Mouse (Mus musculus): ENCODE results near the gene Sf1.

Sf1 gene

DNA sequence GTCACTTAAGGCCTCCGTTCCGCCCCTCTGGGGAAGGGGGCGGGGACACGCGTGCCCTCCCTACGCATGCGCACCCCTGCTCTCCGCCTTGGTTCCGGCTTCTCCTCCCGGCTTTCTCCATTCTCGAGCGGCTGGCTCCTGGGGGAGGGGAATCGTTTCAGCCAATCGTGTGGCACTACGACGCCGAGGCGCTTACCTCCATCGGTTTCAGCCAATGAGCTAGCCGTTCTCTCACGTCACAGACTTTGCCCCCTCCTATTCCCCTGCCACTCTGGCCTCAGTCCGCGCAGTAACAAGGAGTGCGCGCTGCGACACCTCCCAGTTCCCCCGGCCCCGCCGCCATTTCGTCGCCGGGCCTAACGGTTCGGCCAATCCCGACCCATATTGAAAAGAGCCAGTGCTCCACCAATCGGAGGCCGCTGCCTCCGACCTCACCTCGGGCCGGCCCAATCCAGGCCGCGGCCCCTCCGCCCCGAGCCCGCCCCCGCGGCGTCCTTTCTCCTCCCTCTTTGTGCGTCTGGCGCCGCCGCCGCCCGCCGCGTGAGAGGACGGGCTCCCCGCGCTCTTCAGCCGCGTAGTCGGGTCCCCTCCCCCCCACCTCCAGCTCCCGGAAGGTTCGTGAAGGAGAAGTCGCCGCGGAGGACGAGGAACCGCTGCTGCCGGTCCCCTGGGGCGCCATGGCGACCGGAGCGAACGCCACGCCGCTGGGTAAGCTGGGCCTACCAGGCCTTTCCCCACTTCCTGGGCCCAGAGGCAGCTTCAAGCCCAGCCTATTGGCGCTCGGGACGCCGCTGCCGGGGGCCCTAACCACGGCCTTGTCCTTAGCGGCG, at the start of gene Sf1:
TSS of gene Sf1 (plus strand) at position 280 of the 830 bp plus-strand sequence.
- DNase-seq (ENCODE audit: low spot score), result peak; percentile 98

DNA sequence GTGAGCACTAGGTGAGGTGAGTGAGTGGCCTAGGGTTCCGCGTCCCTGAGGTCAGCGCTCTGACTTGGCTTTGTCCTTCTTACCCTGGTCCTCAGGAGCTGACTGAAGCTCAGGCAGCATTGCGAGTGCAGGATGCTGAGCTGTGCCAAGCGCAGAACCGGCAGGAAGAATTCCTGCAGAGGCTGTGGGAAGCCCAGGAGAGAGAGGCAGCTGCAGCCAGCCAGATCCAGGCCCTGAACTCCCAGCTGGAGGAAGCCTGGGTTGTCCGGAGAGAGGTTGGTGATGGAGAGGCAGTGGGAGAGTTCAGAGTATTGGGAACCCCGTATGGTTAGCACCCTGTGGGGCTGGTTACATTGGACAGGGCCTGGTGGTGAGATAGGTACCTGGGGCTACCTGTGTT, 49.7 kb upstream of the Sf1 start:
- no peak for DNase-seq (ENCODE audit: low spot score)

GRCm38 (mm10) chr19:6314513-6314912, 49.0 kb upstream of the Sf1 start:
- no peak for DNase-seq (ENCODE audit: low spot score)

DNA sequence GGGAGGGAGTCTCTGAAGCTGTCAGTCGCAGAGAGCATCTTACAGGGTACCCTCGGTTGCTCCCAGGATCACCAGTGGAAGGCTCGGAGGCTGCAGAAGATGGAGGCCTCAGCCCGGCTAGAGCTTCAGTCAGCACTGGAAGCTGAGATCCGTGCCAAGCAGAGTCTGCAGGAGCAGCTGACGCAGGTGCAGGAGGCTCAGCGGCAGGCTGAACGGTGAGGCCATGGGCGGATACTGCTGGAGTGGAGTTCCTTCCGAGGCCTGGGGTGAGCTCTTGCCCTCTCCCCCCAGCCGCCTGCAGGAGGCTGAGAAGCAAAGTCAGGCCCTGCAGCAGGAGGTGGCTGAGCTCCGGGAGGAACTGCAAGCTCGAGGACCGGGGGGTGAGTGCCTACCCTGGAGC, 47.9 kb upstream of the Sf1 start:
- DNase-seq (ENCODE audit: low spot score), result no peak

GRCm38 (mm10) chr19:6318145-6318544, 45.3 kb upstream of the Sf1 start:
- no peak for DNase-seq (ENCODE audit: low spot score)

GRCm38 (mm10) chr19:6321358-6321757, 42.1 kb upstream of the Sf1 start:
- no peak for DNase-seq (ENCODE audit: low spot score)

GRCm38 (mm10) chr19:6321786-6322621, 41.5 kb upstream of the Sf1 start:
- DNase-seq (ENCODE audit: low spot score), result no peak

GRCm38 (mm10) chr19:6324751-6325150, 38.7 kb upstream of the Sf1 start:
- DNase-seq (ENCODE audit: low spot score), result no peak

DNA sequence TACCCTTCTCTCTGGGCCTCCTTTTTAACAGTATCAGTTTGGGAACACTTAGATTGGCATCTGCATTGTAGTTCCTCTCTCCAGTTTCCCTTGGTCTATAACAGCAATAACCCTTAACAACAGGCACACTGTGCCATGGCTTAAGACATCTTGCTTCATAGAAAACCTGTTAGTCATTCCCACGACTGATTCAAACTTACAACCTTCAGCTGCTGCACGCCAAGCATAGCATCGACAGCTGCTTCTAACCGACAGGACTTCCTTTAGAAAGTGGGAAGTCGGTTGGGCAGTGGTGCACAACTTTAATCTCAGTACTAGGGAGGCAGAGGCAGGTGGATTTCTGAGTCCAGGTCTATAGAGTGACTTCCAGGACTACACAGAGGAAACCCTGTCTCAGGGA, 32.3 kb upstream of the Sf1 start:
- no peak for DNase-seq (ENCODE audit: low spot score)

DNA sequence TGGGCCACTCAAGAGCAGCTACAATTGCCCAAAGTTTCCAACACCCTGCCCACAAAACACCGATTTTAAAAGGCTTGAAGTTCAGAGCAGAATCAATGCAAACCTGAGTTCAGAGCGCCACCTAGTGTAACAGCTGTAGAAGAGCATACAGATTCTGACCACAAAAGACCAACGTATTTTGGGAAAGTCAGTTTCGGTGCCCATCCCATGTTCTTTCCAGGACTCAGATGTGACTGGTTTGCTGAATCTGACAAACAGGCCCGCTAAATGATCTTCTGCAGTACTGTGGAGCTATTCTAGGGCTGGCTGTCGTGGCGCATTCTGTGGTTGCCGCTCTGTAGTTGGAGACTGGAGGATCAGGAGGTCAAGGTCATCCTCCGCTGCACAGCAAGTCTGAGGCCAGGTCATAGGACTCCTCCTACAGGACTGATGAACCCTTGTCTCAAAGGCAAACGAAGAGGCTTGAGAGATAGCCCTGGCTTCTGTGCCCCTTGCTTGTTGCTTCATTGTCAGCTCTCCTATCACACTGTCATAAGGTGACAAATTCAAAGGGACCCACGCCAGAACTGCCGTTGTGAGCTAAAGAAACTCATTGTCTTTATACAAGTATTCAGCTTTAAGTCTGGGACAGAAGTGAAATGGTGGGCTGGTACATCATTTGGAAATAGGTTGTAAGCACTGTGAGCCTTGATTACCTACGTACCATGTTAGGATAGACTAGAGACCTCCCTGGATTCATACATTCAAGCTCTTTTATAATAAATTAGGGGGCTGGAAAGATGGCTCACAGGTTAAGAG, 31.6 kb upstream of the Sf1 start:
- DNase-seq (ENCODE audit: low spot score), result peak; percentile 64

- DNase-seq (ENCODE audit: low spot score), result no peak
These were observed 29.5 kb upstream of the Sf1 start for GRCm38 (mm10) chr19:6333761-6334595.

DNA sequence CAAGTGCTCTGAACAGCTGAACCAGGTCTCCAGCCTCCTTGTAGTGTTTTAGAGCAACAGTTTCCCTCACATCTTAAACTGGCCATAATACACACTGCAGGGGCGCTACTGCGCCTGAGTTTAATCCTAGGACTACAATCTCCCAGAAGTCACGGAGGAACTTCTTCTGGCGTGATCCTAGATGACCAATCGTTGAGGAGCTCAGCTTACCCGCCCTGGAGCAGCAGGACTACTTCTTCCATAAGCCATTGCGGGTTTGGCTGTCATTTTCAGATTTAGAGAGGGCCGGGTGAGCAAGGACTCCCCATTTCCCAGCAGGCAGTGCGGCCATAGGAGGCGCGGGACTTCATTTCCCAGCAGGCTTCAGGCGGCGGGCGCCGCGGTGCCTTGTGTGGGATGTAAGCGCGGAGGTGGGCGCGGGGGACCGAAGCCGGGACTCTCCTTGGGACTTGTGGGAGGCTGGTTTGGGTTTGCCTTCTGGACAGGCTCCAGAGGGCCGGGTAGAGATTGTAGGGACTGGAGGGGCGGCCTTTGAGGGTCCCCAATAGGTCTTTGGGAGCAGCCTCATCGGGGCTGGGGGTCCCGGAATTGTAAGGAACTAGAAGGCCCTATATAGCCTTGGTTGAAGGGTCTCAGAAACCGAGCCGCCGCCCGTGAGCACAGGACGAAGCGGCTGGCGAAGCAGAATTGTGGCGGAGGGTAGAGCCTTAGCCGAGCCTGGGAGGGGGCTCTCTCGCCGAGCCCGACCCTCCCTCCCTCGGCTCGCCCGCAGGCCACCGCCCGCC, 28.6 kb upstream of the Sf1 start, which contains the start of gene Men1:
TSS of gene Men1 (plus strand) at position 307 of the 785 bp plus-strand sequence.
- DNase-seq (ENCODE audit: low spot score), result peak; percentile 74

- no peak for DNase-seq (ENCODE audit: low spot score)
These were observed 28.0 kb upstream of the Sf1 start for GRCm38 (mm10) chr19:6335458-6335827.

DNA sequence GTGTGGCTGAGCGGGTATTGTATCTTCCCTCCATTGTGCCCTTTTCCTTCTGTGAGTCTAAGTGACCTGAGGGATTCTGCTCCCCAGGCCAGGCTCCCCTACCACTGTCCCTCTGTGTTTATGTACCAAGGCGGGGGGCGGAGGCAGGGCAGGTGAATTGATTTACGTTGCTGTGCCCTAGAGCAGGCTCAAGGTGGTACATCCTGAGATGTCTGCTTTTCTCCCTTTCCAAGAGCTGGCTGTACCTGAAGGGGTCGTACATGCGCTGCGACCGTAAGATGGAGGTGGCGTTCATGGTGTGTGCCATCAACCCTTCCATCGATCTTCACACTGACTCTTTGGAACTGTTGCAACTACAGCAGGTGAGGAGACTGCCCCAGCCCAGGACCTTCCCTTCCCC, 26.6 kb upstream of the Sf1 start:
- DNase-seq (ENCODE audit: low spot score), result no peak

DNA sequence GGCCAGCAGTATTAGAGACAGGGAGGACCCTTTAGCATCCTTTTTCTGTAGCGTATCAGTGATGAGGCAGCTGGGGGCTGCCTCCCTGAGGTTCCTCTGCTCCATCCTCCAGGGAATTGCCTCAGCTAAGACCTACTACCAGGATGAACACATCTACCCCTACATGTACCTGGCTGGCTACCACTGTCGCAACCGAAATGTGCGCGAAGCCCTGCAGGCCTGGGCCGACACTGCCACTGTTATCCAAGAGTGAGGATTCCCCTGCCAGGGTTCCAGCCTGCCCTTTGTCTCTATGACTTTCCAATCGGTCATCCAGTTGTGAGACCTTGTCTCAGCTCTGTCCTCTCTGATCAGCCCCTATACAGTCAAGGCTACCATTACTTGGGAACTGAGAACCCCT, 25.3 kb upstream of the Sf1 start:
- no peak for DNase-seq (ENCODE audit: low spot score)

GRCm38 (mm10) chr19:6338716-6339115, 24.8 kb upstream of the Sf1 start:
- DNase-seq (ENCODE audit: low spot score), result no peak

GRCm38 (mm10) chr19:6339191-6339590, 24.3 kb upstream of the Sf1 start:
- DNase-seq (ENCODE audit: low spot score), result no peak

DNA sequence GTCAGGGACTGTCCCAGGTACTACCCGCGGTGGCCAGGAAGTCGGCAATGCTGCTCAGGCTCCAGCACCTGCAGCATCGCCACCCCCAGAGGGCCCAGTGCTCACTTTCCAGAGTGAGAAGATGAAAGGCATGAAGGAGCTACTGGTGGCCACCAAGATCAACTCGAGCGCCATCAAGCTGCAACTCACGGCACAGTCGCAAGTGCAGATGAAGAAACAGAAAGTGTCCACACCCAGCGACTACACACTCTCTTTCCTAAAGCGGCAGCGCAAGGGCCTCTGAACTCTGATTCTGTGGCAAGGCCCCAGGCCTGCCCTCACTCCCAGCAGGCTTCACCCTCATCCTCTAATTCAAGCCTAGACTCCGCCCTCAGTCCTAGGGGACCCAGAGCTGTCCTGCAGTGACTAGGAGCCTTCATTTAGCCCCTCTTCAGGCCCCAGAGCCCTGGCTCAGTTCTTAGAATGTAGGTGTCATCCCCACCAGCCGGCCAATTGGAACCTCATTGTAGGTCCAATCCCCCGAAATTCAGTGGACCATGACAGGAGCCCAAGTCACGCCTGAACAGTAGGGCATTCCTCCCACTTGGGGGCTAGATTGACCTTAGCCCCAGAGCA, 23.5 kb upstream of the Sf1 start:
- DNase-seq (ENCODE audit: low spot score), result no peak

DNA sequence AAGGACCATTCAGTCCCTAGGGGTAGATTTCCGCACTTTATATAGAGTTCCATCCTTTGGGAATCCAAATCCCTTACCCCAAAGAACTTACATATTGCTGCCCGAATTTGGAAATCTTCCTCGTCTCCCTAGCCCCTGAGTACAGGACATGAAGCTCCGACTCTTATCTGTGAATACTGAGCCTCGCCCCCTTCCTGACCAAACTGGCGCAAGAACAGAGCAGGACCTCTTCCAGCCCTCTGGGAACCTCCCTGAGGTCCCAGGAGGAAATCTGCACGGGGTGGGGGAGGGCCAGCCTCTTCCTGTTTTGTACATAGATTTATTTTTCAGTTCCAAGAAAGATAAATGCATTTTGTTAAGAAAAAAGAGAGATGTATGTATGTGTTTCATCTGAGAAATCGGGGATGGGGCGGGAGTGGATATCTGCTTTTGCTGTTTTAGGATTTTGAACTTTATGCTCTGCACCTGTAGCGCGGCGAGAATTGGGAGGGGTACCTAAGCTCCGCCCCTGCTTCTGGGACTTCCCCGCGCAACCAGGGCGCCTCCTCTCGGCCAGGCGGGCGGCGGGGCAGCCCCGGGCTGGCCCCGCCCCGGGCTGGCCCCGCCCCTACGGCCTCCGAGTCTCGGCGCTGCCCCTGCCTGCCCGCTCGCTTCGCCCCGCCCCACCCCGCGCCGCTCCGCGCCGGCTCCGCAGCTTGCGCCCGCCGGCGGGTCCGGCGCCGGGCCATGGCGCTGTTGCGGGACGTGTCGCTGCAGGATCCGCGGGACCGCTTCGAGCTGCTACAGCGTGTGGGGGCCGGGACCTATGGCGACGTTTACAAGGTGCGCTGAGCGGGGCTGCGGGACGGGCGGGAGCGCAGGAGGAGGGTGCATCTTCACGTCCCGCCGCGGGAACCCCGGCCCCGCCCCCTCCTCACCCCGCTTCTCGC, 22.7 kb upstream of the Sf1 start, which contains the start of gene Map4k2:
TSS of gene Map4k2 (plus strand) at position 612 of the 929 bp plus-strand sequence.
- DNase-seq (ENCODE audit: low spot score), result peak; percentile 88
